In the genomic region with DNA sequence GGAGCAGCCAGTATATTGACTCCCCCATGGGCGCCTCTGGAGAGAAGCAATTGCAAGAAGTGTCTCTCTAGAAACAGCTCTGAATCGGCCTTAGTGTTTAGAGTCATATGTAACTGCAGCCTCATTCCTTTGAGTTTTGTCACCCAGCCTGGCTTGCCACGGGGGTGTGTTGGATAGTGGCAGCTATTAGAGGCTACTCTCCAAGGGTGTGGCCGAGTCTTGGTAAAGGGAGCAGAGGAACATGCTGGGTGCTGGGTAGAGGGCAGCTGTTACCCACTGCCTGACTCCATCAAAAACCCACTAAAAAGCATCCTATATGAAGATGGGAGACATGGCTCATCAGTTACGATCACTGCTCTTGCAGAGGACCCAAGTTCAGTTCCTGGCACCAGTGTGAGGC, we compare ENCODE assay signal across 16 mouse cellular contexts. TPM values are rescaled to one million over a fixed set of nuclear protein-coding genes. Genes with fewer than 3 reads are reported as not detected.
DNase-seq lines count a peak whose midpoint lies in the region; ATAC-seq and TF ChIP-seq lines count a peak whose summit lies in the region.
"Had no signal": no experiment of that assay in that cellular context is flagged by ENCODE, and none has a peak within 500 bp of the region (broad histone marks: within the 10 kb centered on the region; RNA-seq: fewer than 3 reads in every experiment).

No protein-coding gene starts in this region.

- DNase-seq in gastrocnemius, adult 18-20 months (ENCODE audit: low spot score), result peak; percentile 32
- no peak for DNase-seq in gastrocnemius, postnatal 10 days
- DNase-seq in heart, postnatal 0 days (ENCODE audit: low spot score), result no peak
- DNase-seq in heart, postnatal 14 days, result no peak
- DNase-seq in 3T3-L1 (ENCODE audit: low read depth, low spot score), result peak; percentile 79
- DNase-seq in left cerebral cortex, adult 11 months (ENCODE audit: low spot score), result no peak
- no peak for DNase-seq in ovary, adult 18-20 months (ENCODE audit: low spot score)
- DNase-seq: cerebellum, postnatal 36 days; retina, postnatal 1 day had no signal

- no peak for TF ChIP-seq EP300 in heart, postnatal 0 days (IDR thresholded peaks at IDR 0.05; ENCODE audit: low read depth)

- no peak overlapping the region for H3K4me3 ChIP-seq in heart, postnatal 0 days (ENCODE audit: low read depth, low read length)
- no peak overlapping the region for H3K4me3 ChIP-seq in intestine, embryonic 15.5 days (replicated peaks)
- H3K4me3 ChIP-seq: embryonic facial prominence, embryonic 12.5 days; layer of hippocampus, adult 2 months had no signal

- H3K27ac ChIP-seq in heart, postnatal 0 days (ENCODE audit: low read depth), result peak overlapping the region; percentile 92
- H3K27ac ChIP-seq in intestine, embryonic 15.5 days, result peak overlapping the region; percentile 46; the same call in 1 of the 2 replicates
- H3K27ac ChIP-seq: embryonic facial prominence, embryonic 12.5 days; hindbrain, embryonic 14.5 days had no signal

- no peaks in the 10 kb centered on the region for H3K9me3 ChIP-seq in heart, postnatal 0 days (replicated peaks; ENCODE audit: control insufficient read depth, low read length)
- no peaks in the 10 kb centered on the region for H3K9me3 ChIP-seq in intestine, embryonic 15.5 days
- H3K9me3 ChIP-seq: embryonic facial prominence, embryonic 12.5 days had no signal

- TF ChIP-seq CTCF in heart, postnatal 0 days (IDR thresholded peaks at IDR 0.05; ENCODE audit: low read depth), result no peak

- no peaks in the 10 kb centered on the region for H3K27me3 ChIP-seq in heart, postnatal 0 days (ENCODE audit: control insufficient read depth, insufficient read depth, low read length)
- no peaks in the 10 kb centered on the region for H3K27me3 ChIP-seq in intestine, embryonic 15.5 days (replicated peaks)
- H3K27me3 ChIP-seq: embryonic facial prominence, embryonic 12.5 days had no signal

- H3K9ac ChIP-seq in heart, postnatal 0 days (replicated peaks; ENCODE audit: low read depth, low read length), result no peak overlapping the region
- H3K9ac ChIP-seq in intestine, embryonic 15.5 days, result no peak overlapping the region
- H3K9ac ChIP-seq: embryonic facial prominence, embryonic 12.5 days; hindbrain, embryonic 14.5 days had no signal

- WGBS in heart, postnatal 0 days, result 42% methylated on average over 5 of the region's 5 CpGs
- 77% methylated on average over 5 of the region's 5 CpGs for WGBS in intestine, embryonic 15.5 days

- H3K36me3 ChIP-seq in heart, postnatal 0 days (replicated peaks; ENCODE audit: control insufficient read depth, insufficient read depth, low read length), result peaks cover 15% of the 10 kb centered on the region; the same call in 1 of the 2 replicates
- H3K36me3 ChIP-seq in intestine, embryonic 15.5 days, result no peaks in the 10 kb centered on the region; the same call in 1 of the 2 replicates

- H3K4me1 ChIP-seq in heart, postnatal 0 days (ENCODE audit: control insufficient read depth, insufficient read depth), result peaks cover 37% of the 10 kb centered on the region
- H3K4me1 ChIP-seq in intestine, embryonic 15.5 days (replicated peaks), result peaks cover 14% of the 10 kb centered on the region
- H3K4me1 ChIP-seq: embryonic facial prominence, embryonic 12.5 days had no signal

- H3K4me2 ChIP-seq in heart, postnatal 0 days (ENCODE audit: low read depth, low read length), result no peak overlapping the region
- no peak overlapping the region for H3K4me2 ChIP-seq in intestine, embryonic 15.5 days (replicated peaks)
- H3K4me2 ChIP-seq: embryonic facial prominence, embryonic 12.5 days; hindbrain, embryonic 14.5 days; liver, embryonic 11.5 days had no signal

- intact Hi-C loops in heart, postnatal 14 days (cut with DNase I), result no loop called here

- ATAC-seq in heart, postnatal 0 days (ENCODE audit: insufficient read depth, low read depth), result peak; percentile 28; the same call in 1 of the 2 replicates
- ATAC-seq in intestine, embryonic 15.5 days, result peak; percentile 27; the same call in 1 of the 2 replicates

RNA-seq across cellular contexts. Expression of a gene that starts 24.7 kb away (rescaled TPM):
- total RNA-seq in gastrocnemius, adult 18-20 months (2021), result 100 to 1,000 TPM; 119 to 121 TPM
- total RNA-seq in gastrocnemius, postnatal 10 days (2021), result 100 to 1,000 TPM; 247 to 265 TPM
- total RNA-seq in heart, postnatal 0 days (2014; rRNA removed; ENCODE audit: low replicate concordance), result 120 and 135 TPM in 2 replicates
- 140 and 168 TPM in 2 replicates for polyA plus RNA-seq in heart, postnatal 0 days (2015; fragmentation: Nextera tagmentation; extraction: Ambion mirVana)
- total RNA-seq in heart, postnatal 14 days (2021), result 100 to 1,000 TPM; 101 to 109 TPM
- polyA plus RNA-seq in intestine, embryonic 15.5 days (2015; fragmentation: Nextera tagmentation; extraction: Ambion mirVana), result 58.7 and 63.5 TPM in 2 replicates

RNA-seq across cellular contexts. Expression of a gene that starts 53.8 kb away (rescaled TPM):
- total RNA-seq in gastrocnemius, adult 18-20 months (2021), result not detected
- total RNA-seq in gastrocnemius, postnatal 10 days (2021), result not detected
- total RNA-seq in heart, postnatal 0 days (2014; rRNA removed; ENCODE audit: low replicate concordance), result 7.1 and 8.4 TPM in 2 replicates
- polyA plus RNA-seq in heart, postnatal 0 days (2015; fragmentation: Nextera tagmentation; extraction: Ambion mirVana), result 5.1 and 5.6 TPM in 2 replicates
- 1 to 10 TPM; 2.5 to 3.1 TPM for total RNA-seq in heart, postnatal 14 days (2021)
- 35.2 and 41.0 TPM in 2 replicates for polyA plus RNA-seq in intestine, embryonic 15.5 days (2015; fragmentation: Nextera tagmentation; extraction: Ambion mirVana)
- total RNA-seq: adrenal gland, postnatal 36 days; layer of hippocampus, adult 2 months had no signal
- polyA plus RNA-seq: forebrain, embryonic 11.5 days; hindbrain, embryonic 14.5 days had no signal

Comparison
In these comparisons a context has a peak if more than half of its experiments do, and no peak if none do; other contexts are left out.
1. DNase-seq: peak in gastrocnemius, adult 18-20 months (single experiment) and 3T3-L1 (single experiment); none in gastrocnemius, postnatal 10 days (single experiment), heart, postnatal 0 days (single experiment), heart, postnatal 14 days (0 of 2), left cerebral cortex, adult 11 months (single experiment) and ovary, adult 18-20 months (single experiment).